Mouse (Mus musculus): ENCODE data around the gene Gm11127. TPM values are rescaled to one million over a fixed set of nuclear protein-coding genes. Genes with fewer than 3 reads are reported as not detected.
"Not testable (repeated sequence)": the region's sequence is repeated elsewhere in the genome, so short reads cannot be mapped to it uniquely, and the experiment has no call there.

The Gm11127 gene
- polyA plus RNA-seq (2015; fragmentation: Nextera tagmentation; extraction: Ambion mirVana) = not detected in 2 replicates

- H3K4me1 ChIP-seq; H3K27ac ChIP-seq (replicated peaks); H3K4me2 ChIP-seq (replicated peaks); H3K27me3 ChIP-seq; H3K9me3 ChIP-seq; H3K4me3 ChIP-seq; H3K36me3 ChIP-seq; H3K9ac ChIP-seq (replicated peaks); ATAC-seq (replicated peaks): not testable (repeated sequence)
- 75% methylated on average over 1 of the region's 1 CpGs for WGBS
Measured at GRCm38 (mm10) chr17:36058362-36058761, at the start of gene Gm11127. Gene Gm11127 (minus strand): TSS chr17:36058371.

DNA sequence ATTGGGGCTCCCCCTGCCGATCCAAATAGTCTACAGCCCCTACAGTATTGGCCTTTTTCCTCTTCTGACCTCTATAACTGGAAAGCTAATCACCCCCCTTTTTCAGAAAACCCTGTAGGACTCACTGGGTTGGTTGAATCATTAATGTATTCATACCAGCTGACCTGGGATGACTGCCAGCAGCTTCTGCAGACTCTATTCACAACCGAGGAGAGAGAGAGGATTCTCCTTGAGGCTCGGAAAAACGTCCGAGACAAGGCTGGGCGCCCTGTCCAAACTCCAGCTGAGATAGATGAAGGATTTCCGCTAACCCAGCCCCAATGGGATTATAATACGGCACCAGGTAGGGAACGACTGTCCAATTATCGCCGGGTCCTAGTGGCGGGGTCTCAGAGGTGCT is 43.9 kb upstream of the Gm11127 start:
- H3K27ac ChIP-seq (replicated peaks); H3K27me3 ChIP-seq; H3K9me3 ChIP-seq; ATAC-seq (replicated peaks); H3K9ac ChIP-seq (replicated peaks); H3K4me2 ChIP-seq (replicated peaks); H3K4me1 ChIP-seq; H3K36me3 ChIP-seq; H3K4me3 ChIP-seq: not testable (repeated sequence)
- WGBS = 67% methylated on average over 12 of the region's 12 CpGs

DNA sequence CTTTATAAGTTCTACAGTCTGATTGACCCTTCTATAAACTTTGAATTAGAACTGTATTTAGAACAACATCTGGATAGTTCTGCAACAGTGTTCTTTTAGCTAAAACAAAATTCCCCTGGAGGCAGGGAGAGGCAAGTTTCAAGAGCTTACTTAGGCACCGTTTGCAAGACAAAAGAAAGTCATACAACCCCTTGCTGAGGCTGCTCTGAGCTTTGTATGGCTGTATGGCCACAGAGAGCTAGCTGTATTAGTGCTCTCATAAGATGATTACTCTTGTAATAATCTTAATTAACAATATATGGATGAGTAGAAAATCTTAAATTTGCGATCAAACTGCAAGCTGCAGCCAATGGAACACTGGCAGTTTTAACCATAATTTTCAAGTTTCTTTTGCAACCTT is 41.4 kb upstream of the Gm11127 start:
- H3K9ac ChIP-seq (replicated peaks); H3K9me3 ChIP-seq; H3K4me3 ChIP-seq; H3K4me2 ChIP-seq (replicated peaks); ATAC-seq (replicated peaks); H3K27me3 ChIP-seq; H3K27ac ChIP-seq (replicated peaks); H3K36me3 ChIP-seq; H3K4me1 ChIP-seq: not testable (repeated sequence)
- 38% methylated on average over 2 of the region's 2 CpGs for WGBS

- Histone ChIP-seq H3K9ac (replicated peaks) (no peak overlapping the region), H3K27ac (replicated peaks) (no peak overlapping the region), H3K4me2 (replicated peaks) (no peak overlapping the region), H3K4me3 (no peak overlapping the region), H3K36me3 (no peaks in the 10 kb centered on the region), H3K9me3 (no peaks in the 10 kb centered on the region), H3K4me1 (no peaks in the 10 kb centered on the region), H3K27me3 (no peaks in the 10 kb centered on the region)
- no peak for ATAC-seq (replicated peaks)
- WGBS = 19% methylated on average over 3 of the region's 3 CpGs
Measured at GRCm38 (mm10) chr17:36093936-36094335, 35.8 kb upstream of the Gm11127 start.

DNA sequence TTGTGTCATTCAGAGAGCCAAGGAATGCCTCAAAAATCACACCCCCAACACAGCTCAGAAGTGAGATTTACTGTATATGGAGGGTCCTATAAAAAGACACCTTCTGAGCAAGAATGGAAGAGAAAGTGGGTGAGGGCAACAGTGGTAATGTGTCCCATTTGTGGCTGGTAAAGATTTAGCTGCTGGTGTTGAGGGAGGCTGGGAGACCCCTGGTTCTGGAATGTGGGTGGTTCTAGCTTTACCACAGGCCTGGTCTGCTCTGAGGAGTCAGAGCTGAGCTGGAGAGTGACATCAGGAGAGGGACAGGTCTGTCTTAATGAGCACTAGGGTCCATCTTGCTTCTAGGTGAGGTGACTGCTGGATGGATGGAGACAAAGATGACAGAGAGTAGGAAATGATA is 34.3 kb upstream of the Gm11127 start:
- H3K27me3 ChIP-seq; H3K27ac ChIP-seq (replicated peaks); H3K4me2 ChIP-seq (replicated peaks); ATAC-seq (replicated peaks); H3K4me3 ChIP-seq; H3K9ac ChIP-seq (replicated peaks); H3K36me3 ChIP-seq; H3K4me1 ChIP-seq; H3K9me3 ChIP-seq: not testable (repeated sequence)

GRCm38 (mm10) chr17:36091933-36092332 is 33.8 kb upstream of the Gm11127 start:
- no CpG with 5 or more reads among the region's 2 CpGs for whole genome bisulfite sequencing
- not testable (repeated sequence) for ATAC-seq (replicated peaks)

DNA sequence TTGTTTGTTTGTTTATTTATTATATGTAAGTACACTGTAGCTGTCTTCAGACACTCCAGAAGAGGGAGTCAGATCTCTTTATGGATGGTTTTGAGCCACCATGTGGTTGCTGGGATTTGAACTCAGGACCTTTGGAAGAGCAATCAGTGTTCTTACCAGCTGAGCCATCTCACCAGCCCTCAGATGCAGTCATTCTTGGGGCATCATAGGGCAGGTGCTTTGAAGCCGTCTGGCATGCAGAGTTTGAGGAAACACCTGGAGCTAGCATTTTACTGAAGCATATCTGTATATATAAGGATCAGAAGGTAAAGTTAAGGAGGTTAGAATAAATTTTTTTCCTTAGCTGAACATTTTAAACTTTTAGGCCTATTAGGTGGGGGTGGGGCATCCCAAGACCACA is 27.8 kb upstream of the Gm11127 start:
- not testable (repeated sequence) for ATAC-seq (replicated peaks); H3K27ac ChIP-seq (replicated peaks); H3K4me3 ChIP-seq; H3K9me3 ChIP-seq; H3K36me3 ChIP-seq; H3K4me2 ChIP-seq (replicated peaks); H3K9ac ChIP-seq (replicated peaks)
- Histone ChIP-seq H3K4me1 (peaks cover 14% of the 10 kb centered on the region), H3K27me3 (peaks cover 15% of the 10 kb centered on the region; the same call in 1 of the 2 replicates)
- 80% methylated on average over 1 of the region's 1 CpGs for WGBS

More at GRCm38 (mm10) chr17:36091933-36092332, 33.8 kb upstream of the Gm11127 start:
- not testable (repeated sequence) for H3K36me3 ChIP-seq; H3K4me2 ChIP-seq (replicated peaks); H3K27ac ChIP-seq (replicated peaks); H3K4me1 ChIP-seq; H3K4me3 ChIP-seq; H3K27me3 ChIP-seq; H3K9me3 ChIP-seq; H3K9ac ChIP-seq (replicated peaks)

GRCm38 (mm10) chr17:36083870-36084451 is 25.8 kb upstream of the Gm11127 start:
- H3K36me3 ChIP-seq = no peaks in the 10 kb centered on the region
- no peaks in the 10 kb centered on the region for H3K9me3 ChIP-seq
- no peak overlapping the region for H3K27ac ChIP-seq (replicated peaks)
- H3K4me1 ChIP-seq = peaks cover 14% of the 10 kb centered on the region
- peaks cover 15% of the 10 kb centered on the region; the same call in 1 of the 2 replicates for H3K27me3 ChIP-seq
- H3K9ac ChIP-seq (replicated peaks) = peak overlapping the region; percentile 62
- H3K4me3 ChIP-seq = peak overlapping the region; percentile 54
- 1% methylated on average over 42 of the region's 42 CpGs for WGBS
- peak; percentile 58 for ATAC-seq (replicated peaks)
- H3K4me2 ChIP-seq (replicated peaks) = peak overlapping the region; percentile 99

GRCm38 (mm10) chr17:36083266-36083869 is 25.2 kb upstream of the Gm11127 start:
- Histone ChIP-seq H3K27ac (replicated peaks) (no peak overlapping the region), H3K4me2 (replicated peaks) (peak overlapping the region; percentile 99), H3K9me3 (no peaks in the 10 kb centered on the region), H3K27me3 (peaks cover 15% of the 10 kb centered on the region; the same call in 1 of the 2 replicates), H3K4me1 (peaks cover 14% of the 10 kb centered on the region), H3K4me3 (peak overlapping the region; percentile 54), H3K9ac (replicated peaks) (peak overlapping the region; percentile 62), H3K36me3 (no peaks in the 10 kb centered on the region)
- ATAC-seq (replicated peaks) = peak; percentile 71
- under 1% methylated on average over 46 of the region's 46 CpGs for WGBS

DNA sequence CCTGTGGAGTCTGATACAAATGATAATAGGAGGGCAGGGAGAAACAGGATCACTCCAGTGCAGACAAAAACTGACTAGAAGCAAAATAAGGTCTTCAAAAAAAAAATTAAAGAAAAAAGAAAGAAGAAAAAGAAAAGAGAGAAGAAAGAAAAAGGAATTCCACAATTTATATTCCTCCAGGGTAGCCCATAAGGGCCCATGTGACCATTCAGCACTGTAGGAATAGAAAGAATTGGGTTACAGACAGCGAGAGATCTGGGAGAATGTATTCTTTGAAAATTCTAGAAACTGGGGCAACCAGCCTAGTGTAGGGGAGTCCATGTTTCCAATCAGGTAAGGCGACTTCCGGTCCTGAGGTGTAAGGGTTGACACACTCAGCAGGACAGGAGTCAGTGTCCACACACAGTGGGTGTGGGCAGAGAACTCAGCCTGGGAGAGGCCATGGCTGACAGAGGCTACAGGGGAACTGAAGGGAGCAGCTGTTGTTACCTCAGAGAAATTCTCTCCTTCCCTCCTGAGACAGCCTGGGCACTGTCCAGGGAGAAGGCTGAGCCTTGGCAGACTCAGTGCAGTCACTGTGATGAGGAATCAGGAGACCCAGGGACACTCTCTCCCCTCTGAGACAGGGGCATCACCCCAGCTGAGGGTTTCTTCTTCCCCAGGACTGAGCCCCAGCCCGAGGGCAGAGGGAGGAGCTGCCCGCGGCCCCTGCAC is 24.5 kb upstream of the Gm11127 start:
- peak overlapping the region; percentile 99 for H3K4me2 ChIP-seq (replicated peaks)
- H3K36me3 ChIP-seq; ATAC-seq (replicated peaks); H3K27ac ChIP-seq (replicated peaks); H3K9ac ChIP-seq (replicated peaks); H3K9me3 ChIP-seq: not testable (repeated sequence)
- H3K4me3 ChIP-seq = peak overlapping the region; percentile 54
- peaks cover 14% of the 10 kb centered on the region for H3K4me1 ChIP-seq
- WGBS = 26% methylated on average over 6 of the region's 6 CpGs
- H3K27me3 ChIP-seq = peaks cover 15% of the 10 kb centered on the region; the same call in 1 of the 2 replicates

- Histone ChIP-seq H3K4me1 (peaks cover 14% of the 10 kb centered on the region), H3K27me3 (peaks cover 15% of the 10 kb centered on the region; the same call in 1 of the 2 replicates)
- H3K27ac ChIP-seq (replicated peaks); H3K9ac ChIP-seq (replicated peaks); H3K4me2 ChIP-seq (replicated peaks); ATAC-seq (replicated peaks); H3K4me3 ChIP-seq; H3K36me3 ChIP-seq; H3K9me3 ChIP-seq: not testable (repeated sequence)
Measured at GRCm38 (mm10) chr17:36081901-36082300, 23.7 kb upstream of the Gm11127 start.

DNA sequence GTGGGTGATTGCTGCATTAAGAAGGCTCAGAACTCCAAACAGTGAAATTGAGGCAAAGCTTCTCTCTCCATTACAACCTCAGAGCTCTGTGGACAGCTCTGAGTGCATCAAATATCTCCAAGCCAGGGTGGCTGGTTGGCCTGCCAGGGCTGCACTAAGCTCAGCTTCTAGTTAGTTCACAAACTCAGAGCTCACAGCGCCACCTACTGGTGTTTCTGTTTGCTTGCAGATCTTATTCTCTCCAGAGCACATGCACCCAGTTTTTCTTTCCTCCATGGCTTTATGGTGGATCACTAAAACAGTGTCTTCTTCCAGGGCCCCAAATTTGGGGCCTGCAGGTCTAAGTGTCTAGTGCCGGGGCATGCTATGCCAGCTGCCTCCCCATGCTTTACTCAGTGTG is 2.7 kb upstream of the Gm11127 start:
- no peak overlapping the region for H3K4me3 ChIP-seq
- H3K4me2 ChIP-seq (replicated peaks) = no peak overlapping the region
- H3K36me3 ChIP-seq = no peaks in the 10 kb centered on the region
- no peaks in the 10 kb centered on the region for H3K9me3 ChIP-seq
- WGBS = 35% methylated on average over 2 of the region's 2 CpGs
- no peak for ATAC-seq (replicated peaks)
- H3K4me1 ChIP-seq = no peaks in the 10 kb centered on the region
- H3K9ac ChIP-seq (replicated peaks) = no peak overlapping the region
- no peaks in the 10 kb centered on the region for H3K27me3 ChIP-seq
- no peak overlapping the region for H3K27ac ChIP-seq (replicated peaks)
